Mouse (Mus musculus): ENCODE data around the gene Phtf2.

DNA sequence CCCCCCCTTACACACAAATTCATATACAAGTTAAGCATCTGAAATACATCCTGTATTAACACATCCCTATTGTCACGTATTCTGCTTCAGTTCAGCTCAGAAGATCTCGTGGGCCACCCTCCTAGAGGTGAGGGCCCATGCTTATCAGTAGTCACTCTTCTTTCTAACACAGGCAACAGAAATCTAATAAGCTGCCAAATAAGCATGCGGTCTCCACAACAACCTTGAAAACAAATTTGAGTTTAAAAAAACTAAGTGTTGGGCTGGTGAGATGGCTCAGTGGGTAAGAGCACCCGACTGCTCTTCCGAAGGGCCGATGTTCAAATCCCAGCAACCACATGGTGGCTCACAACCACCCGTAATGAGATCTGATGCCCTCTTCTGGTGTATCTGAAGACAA, 24.3 kb upstream of the Phtf2 start:
- TF ChIP-seq CTCF (IDR thresholded peaks at IDR 0.05; ENCODE audit: control insufficient read depth, insufficient read depth, insufficient replicate concordance, low read depth, low read length) = no peak
- TF ChIP-seq POLR2A (IDR thresholded peaks at IDR 0.05; ENCODE audit: control insufficient read depth, low read depth, low read length) = no peak

All from testis, adult 2 months (tissue).